17 mouse cellular contexts compared by ENCODE assay signal in the genomic region with DNA sequence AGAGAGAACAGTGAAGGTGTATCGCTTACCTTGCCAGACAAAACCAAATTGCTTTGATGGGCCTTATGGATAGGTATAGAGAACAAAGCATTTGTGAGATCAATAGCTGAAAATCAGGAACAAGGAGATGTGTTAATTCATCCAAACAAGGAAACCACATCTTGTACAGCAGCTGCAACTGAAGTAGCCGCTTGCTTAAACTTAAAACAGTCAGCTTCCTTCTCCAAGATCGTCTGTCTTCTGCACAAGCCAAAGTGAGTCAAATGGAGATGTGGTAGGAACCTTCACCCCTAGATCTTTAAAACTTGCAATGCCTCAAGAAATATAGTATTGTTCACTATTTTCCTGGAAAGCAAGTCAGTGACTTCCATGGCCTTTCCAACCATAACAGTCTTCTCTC.
"Had no signal": no experiment of that assay in that cellular context is flagged by ENCODE, and none has a peak within 500 bp of the region (broad histone marks: within the 10 kb centered on the region; RNA-seq: fewer than 3 reads in every experiment).

No protein-coding gene starts in this region.

- DNase-seq: gastrocnemius, adult 2 months; gastrocnemius, postnatal 10 days; gastrocnemius, postnatal 25 days; heart, adult 18-20 months; heart, postnatal 14 days; heart, postnatal 36 days; kidney, adult 18-20 months; kidney, adult 8-10 months; kidney, postnatal 10 days; kidney, postnatal 25 days; kidney, postnatal 4 days; liver; liver, embryonic 13.5 days had no signal

- ATAC-seq: hindbrain, embryonic 16.5 days; inflammation-experienced regulatory T-cells, adult 6 months; intestine, embryonic 15.5 days; intestine, postnatal 0 days had no signal
